Mouse (Mus musculus): ENCODE data around the gene Abcc4. TPM values are rescaled to one million over a fixed set of nuclear protein-coding genes. Genes with fewer than 3 reads are reported as not detected.

The Abcc4 gene
- total and polyA plus RNA-seq, 3 experiments = 10.4 to 28.7 (median 26.5) TPM

DNA sequence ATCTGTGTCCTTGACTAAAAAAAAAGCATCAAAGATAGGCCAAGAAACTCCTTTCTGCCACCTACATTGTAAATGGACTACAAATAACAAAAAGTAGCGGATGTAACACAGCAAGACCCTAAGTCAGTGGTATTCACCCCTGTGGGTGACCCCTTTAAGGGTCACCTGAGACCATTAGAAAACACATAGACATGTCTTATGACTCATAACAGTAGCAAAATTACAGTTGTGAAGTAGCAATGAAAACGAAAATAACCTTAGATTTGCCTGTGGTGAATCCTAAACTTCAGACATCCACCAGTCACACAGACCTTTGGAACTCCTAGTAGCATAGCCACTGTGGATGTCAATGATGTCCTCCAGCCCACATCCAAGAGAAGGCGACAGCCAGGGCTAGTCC is 107.3 kb downstream of the Abcc4 start:
- H3K27me3 ChIP-seq (replicated peaks) = no peaks in the 10 kb centered on the region
- no peaks in the 10 kb centered on the region for H3K79me2 ChIP-seq (replicated peaks; ENCODE audit: control insufficient read depth, extremely low read depth, insufficient read depth, poor library complexity, severe bottlenecking)
- no peak overlapping the region for H3K4me3 ChIP-seq (replicated peaks in 1 of 3; ENCODE audit: low read depth in 2 of 3, low read length in 2 of 3, poor library complexity in 1 of 3)
- TF ChIP-seq MAX (IDR thresholded peaks at IDR 0.05; ENCODE audit: low read length) (no peak), MEF2A (IDR thresholded peaks at IDR 0.05; ENCODE audit: borderline replicate concordance, low read depth, low read length) (no peak), SMC3 (IDR thresholded peaks at IDR 0.05; ENCODE audit: low read depth, low read length) (no peak), HCFC1 (IDR thresholded peaks at IDR 0.05; ENCODE audit: low read depth, low read length) (no peak), MAFK (IDR thresholded peaks at IDR 0.05; ENCODE audit: insufficient replicate concordance, low read length) (no peak), EP300 (IDR thresholded peaks at IDR 0.05; ENCODE audit: low read length) (no peak; the same call in 1 of the 2 replicates), JUND (conservative IDR thresholded peaks at IDR 0.05; ENCODE audit: low read depth, low read length) (peak; percentile 68), JUN (IDR thresholded peaks at IDR 0.05; ENCODE audit: insufficient read depth, low read depth, low read length) (0 out of 2 replicates have a peak, but pooled peaks have one; percentile 7), IRF4 (IDR thresholded peaks at IDR 0.05; ENCODE audit: low read depth, low read length) (peak; percentile 56; the same call in 1 of the 2 replicates), POLR2A (IDR thresholded peaks at IDR 0.05; ENCODE audit: low read depth, low read length) (no peak), MYC (IDR thresholded peaks at IDR 0.05; ENCODE audit: low read depth, low read length) (no peak), USF2 (conservative IDR thresholded peaks at IDR 0.05; ENCODE audit: low read depth, low read length) (no peak)
- peaks cover 0 to 10% of the 10 kb centered on the region in 2 experiments; a peak in 2 of 4 replicates for H3K4me1 ChIP-seq (ENCODE audit: control insufficient read depth in 1 of 2, insufficient read depth in 2 of 2)
- H3K4me2 ChIP-seq (ENCODE audit: insufficient read depth, low read depth, poor library complexity, severe bottlenecking) = no peak overlapping the region
- dilution Hi-C loops (cut with MboI; ENCODE audit: extremely low pct_ligation_motif_present, extremely low pct_unique_long_range_greater_than_20kb, low sequenced_read_pairs) (no loop called here), in situ Hi-C loops (cut with MboI; ENCODE audit: low pct_ligation_motif_present, low pct_unique_long_range_greater_than_20kb, low sequenced_read_pairs) (loop anchor here (25.0 kb wide), 1 partner anchor 586 kb away; no protein-coding TSS in a partner anchor)
- H3K27ac ChIP-seq (ENCODE audit: insufficient read depth, low read depth) = no peak overlapping the region
- no peak for DNase-seq (ENCODE audit: extremely low read depth)
- H3K9ac ChIP-seq (ENCODE audit: insufficient read depth, low read depth) = no peak overlapping the region
- no peaks in the 10 kb centered on the region for H3K9me3 ChIP-seq (replicated peaks; ENCODE audit: low read length)
- peaks cover 57 to 87% of the 10 kb centered on the region in 2 experiments for H3K36me3 ChIP-seq (replicated peaks in 1 of 2; ENCODE audit: control insufficient read depth in 1 of 2, insufficient read depth in 1 of 2, low read length in 1 of 2)

DNA sequence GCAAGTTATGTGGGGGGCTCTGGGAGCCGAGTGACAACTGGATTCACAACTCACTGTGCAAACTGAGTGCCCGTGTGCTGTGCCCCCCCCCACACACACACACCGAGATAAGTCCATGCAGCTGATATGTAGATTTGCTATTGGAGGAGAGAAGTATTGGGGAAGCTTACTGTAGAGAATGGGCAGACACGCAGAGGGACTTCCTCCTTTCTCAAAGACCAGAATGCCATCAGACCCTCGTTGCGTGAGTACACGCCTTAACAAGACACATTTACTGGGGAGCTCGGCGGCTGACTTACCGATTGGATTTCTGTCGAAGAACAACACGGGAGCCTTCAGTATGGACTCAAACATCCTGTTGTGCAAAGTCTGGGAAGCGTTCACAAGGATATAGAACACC is 111.6 kb downstream of the Abcc4 start:
- dilution Hi-C loops (cut with MboI; ENCODE audit: extremely low pct_ligation_motif_present, extremely low pct_unique_long_range_greater_than_20kb, low sequenced_read_pairs) (no loop called here), in situ Hi-C loops (cut with MboI; ENCODE audit: low pct_ligation_motif_present, low pct_unique_long_range_greater_than_20kb, low sequenced_read_pairs) (loop anchor here (25.0 kb wide), 1 partner anchor 582 kb away; no protein-coding TSS in a partner anchor)
- Histone ChIP-seq H3K27ac (ENCODE audit: insufficient read depth, low read depth) (no peak overlapping the region), H3K4me2 (ENCODE audit: insufficient read depth, low read depth, poor library complexity, severe bottlenecking) (no peak overlapping the region), H3K27me3 (replicated peaks) (no peaks in the 10 kb centered on the region), H3K9me3 (replicated peaks; ENCODE audit: low read length) (no peaks in the 10 kb centered on the region), H3K9ac (ENCODE audit: insufficient read depth, low read depth) (no peak overlapping the region), H3K36me3 (replicated peaks in 1 of 2; ENCODE audit: control insufficient read depth in 1 of 2, insufficient read depth in 1 of 2, low read length in 1 of 2) (peaks cover 67 to 92% of the 10 kb centered on the region in 2 experiments), H3K4me3 (replicated peaks in 1 of 3; ENCODE audit: low read depth in 2 of 3, low read length in 2 of 3, poor library complexity in 1 of 3) (no peak overlapping the region), H3K79me2 (replicated peaks; ENCODE audit: control insufficient read depth, extremely low read depth, insufficient read depth, poor library complexity, severe bottlenecking) (no peaks in the 10 kb centered on the region), H3K4me1 (ENCODE audit: control insufficient read depth in 1 of 2, insufficient read depth in 2 of 2) (peaks cover 0 to 13% of the 10 kb centered on the region in 2 experiments; a peak in 2 of 4 replicates)
- TF ChIP-seq IRF4 (IDR thresholded peaks at IDR 0.05; ENCODE audit: low read depth, low read length) = no peak
- TF ChIP-seq UBTF (IDR thresholded peaks at IDR 0.05; ENCODE audit: low read depth, low read length) = no peak
- no peak for TF ChIP-seq ZNF384 (IDR thresholded peaks at IDR 0.05; ENCODE audit: low read depth, low read length)
- no peak for TF ChIP-seq NELFE (IDR thresholded peaks at IDR 0.05; ENCODE audit: low read depth, low read length)
- no peak for TF ChIP-seq NRF1 (IDR thresholded peaks at IDR 0.05; ENCODE audit: low read depth, low read length)
- no peak for TF ChIP-seq ELF1 (IDR thresholded peaks at IDR 0.05; ENCODE audit: low read depth, low read length)
- TF ChIP-seq E2F4 (IDR thresholded peaks at IDR 0.05; ENCODE audit: insufficient replicate concordance, low read depth, low read length) = no peak
- no peak for TF ChIP-seq USF2 (conservative IDR thresholded peaks at IDR 0.05; ENCODE audit: low read depth, low read length)
- TF ChIP-seq GABPA (IDR thresholded peaks at IDR 0.05; ENCODE audit: insufficient replicate concordance, low read depth, low read length) = no peak
- TF ChIP-seq PAX5 (IDR thresholded peaks at IDR 0.05; ENCODE audit: low read length) = no peak
- no peak for TF ChIP-seq CHD1 (IDR thresholded peaks at IDR 0.05; ENCODE audit: low read depth, low read length)
- no peak for TF ChIP-seq JUN (IDR thresholded peaks at IDR 0.05; ENCODE audit: insufficient read depth, low read depth, low read length)
- no peak for DNase-seq (ENCODE audit: extremely low read depth)
